Mouse (Mus musculus) frontal cortex, postnatal 25 days (tissue): ENCODE data around the gene Borcs6.
"Not testable (repeated sequence)": the region's sequence is repeated elsewhere in the genome, so short reads cannot be mapped to it uniquely, and the experiment has no call there.

ENCODE experiments used
- DNase-seq, 2 experiments: peaks; one replicate each; pipeline ENCODE4 v3.0.0; 2022; ENCODE audit warnings: low spot score in 2 of 2

The Borcs6 gene

GRCm38 (mm10) chr11:69088856-69089615 is 29.5 kb downstream of the Borcs6 start:
- DNase-seq: no peak

DNA sequence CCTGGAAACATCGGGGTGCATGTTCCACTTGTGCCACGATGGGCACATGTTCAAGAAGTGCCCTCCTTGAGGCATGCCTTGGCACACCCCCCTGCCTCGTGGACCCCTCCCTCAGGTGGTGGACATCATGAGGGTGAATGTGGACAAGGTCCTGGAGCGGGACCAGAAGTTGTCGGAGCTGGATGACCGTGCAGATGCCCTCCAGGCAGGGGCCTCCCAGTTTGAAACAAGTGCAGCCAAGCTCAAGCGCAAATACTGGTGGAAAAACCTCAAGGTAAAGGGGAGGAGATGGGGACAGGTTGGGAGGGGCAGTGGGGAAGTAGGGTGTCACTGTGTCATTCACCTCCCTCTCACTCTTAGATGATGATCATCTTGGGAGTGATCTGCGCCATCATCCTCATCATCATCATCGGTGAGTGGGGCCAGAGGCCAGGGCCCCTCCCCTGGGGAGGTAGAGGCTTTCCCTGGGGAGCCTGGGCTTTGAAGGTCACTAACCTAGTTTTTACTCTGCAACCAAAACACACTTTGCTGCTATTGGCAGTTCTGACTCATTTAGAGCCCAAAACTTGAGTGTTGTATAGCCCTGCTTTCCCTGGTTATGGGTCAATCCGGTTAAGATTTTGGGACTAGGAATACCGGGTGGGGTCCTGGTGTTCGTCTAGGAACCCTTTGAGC is 30.2 kb downstream of the Borcs6 start:
- DNase-seq: no peak

- no peak for DNase-seq
These were observed 30.9 kb downstream of the Borcs6 start for GRCm38 (mm10) chr11:69090367-69090766.

DNA sequence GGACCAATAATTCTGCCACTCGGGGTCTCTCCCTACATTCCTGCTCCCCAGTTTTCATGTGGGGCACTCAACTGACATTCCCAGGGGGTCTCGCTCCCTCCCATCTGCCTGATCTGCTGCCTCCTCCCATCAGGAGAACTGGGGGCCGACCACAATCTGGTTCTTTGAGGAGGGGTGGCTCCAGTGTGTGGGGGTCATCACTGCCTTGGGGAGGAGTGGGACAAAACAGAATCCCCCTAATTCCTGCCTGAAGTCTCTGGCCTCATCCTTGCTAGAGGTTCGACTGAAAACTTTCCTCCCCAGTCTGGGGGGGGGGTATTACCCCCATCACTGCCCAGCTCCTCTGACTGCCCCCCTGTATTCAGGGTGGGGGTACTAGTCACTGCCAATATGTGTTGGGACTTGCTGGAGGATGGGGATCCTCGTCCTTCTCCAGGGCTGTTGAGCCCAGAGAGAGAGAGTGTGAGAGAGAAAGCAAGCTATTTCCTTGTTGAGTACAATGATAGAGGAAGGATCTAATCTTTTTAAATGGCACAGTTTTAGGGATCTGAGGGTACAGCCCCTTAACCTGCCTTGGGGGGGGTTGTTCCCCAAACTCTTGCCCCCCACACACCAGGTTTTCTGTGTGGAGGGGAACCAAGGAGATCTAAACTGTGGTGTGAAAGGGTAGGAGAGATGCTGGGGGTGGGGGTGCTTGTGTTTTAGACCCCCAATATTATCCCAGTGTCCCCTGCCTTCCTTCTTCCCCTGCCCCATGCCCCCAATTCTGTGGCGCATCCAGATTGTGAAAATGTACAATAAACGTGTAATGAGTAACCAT is 32.3 kb downstream of the Borcs6 start:
- DNase-seq: no peak

DNA sequence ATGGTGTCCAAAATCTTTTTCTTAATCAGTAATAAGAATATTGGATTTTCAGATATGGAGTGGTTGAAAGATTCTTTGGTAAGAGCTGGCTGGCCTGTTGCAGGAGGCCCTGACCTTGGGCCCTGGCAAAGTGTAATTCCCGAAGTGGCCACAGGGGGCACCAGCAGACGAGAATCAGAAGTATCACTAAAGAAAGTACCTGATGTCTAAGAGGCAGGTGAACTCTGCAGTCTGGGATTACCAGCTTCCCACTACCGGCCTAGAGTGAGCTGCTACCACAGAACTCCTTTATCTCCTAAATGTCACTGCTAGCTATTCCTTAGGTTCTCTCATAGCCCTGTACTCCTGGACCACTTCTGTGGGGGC is 32.9 kb downstream of the Borcs6 start:
- peak in 1 of 2 experiments; percentile 76 for DNase-seq

- no peak for DNase-seq
These were observed 33.4 kb downstream of the Borcs6 start for GRCm38 (mm10) chr11:69092871-69093270.

GRCm38 (mm10) chr11:69093856-69094255 is 34.3 kb downstream of the Borcs6 start:
- DNase-seq: not testable (repeated sequence)

- peak; percentile 99 for DNase-seq
These were observed 35.3 kb downstream of the Borcs6 start, which contains the start of gene Per1 for GRCm38 (mm10) chr11:69094697-69095429. Gene Per1 (plus strand): TSS chr11:69095217.

DNA sequence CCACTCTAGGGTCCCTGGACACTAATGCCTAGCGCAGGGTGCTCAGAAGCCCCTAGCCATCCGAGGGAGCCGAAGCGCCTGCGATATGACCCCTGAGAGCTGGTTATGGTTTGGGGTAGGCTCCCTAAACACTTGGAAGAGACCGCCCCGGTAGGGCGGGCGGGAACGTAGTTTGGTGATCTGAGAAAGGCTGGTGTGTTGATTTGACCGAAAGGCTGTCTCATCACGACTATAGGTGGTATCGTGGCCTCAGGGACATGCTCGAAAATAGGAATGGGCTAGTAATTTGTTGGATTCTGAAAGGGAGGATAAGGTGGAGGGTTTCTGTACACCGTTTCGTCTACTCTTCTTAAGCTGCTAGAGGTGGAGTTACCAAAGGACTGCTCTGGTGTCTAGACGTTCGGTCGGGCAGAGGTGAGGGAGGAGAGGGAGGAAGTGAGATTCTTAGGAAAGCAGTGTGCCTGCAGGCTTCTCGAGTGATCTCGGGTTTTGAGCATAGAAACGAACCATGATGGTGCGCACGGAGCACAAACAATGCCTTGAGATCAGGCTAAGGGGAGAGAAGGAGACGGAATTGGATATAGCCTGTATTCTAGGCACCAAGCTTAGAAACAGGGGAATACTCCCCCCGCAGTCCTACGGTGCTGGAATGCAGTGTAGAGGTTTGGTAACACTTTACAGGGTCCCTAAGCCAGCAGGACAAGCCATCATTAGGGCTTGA is 36.2 kb downstream of the Borcs6 start:
- DNase-seq: no peak

DNA sequence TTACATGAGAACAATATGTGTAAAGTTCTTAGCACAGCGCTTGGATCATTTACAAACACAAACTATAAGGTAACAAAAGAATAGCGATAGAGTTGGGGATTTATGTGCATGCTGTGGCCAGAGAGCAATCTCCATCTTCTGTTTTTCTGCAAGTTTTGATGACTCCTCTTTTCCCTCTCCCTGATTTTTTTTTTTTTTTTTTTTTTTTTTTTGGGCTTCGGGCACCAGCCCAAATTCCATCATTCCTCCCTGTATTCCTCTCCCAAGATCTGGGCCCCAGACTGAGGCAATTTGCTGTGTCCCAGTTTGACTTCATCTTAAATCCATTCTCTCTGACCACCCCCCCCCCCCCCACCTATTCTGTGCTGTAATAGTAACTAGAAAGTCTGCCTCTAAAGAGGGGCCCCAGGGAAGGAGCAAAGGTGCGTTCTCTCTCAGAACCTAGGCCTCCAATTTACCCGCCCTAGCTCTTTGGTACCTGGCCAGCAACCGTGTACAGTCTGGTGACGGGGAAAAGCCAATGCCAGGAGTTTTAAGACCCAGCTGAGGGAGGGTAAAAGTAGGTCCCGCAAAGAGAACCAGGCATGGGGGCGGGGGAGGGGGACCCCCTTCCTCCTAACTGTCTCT is 37.0 kb downstream of the Borcs6 start:
- DNase-seq: no peak

- peak; percentile 87 to 97 for DNase-seq
These were observed 37.7 kb downstream of the Borcs6 start for GRCm38 (mm10) chr11:69096987-69097900.

DNA sequence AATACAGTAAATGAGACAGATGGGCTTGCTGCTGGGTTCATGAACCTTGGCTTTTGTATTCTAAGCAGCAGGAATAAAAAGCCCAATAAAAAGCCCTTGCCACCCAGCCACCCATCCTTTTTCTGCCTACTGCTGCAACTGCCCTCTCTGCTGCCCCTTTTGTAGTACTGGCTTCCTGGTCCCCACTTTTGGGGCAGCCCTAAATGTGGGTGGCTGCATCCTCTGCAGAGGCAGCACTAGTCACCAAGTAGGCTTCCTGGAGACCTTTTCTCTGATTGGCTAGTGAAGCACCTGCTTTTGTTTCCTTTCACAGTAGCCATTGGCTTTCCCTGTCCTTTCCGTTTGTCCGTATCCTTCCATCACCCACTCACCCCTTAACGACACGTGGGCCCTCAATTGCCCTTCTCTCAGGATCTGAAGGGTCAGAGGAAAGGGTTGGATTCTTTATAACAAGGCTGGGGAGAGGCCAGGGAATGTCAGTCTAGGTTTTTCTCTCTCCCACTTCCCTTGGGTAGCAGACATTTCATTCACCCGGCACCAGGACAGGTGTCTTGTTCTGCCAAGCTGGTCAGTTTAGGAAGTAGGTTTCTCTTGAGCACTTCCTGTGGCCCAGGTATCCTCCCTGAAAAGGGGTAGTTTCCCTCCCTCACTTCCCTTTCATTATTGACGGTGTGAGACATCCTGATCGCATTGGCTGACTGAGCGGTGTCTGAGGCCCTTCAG is 38.7 kb downstream of the Borcs6 start:
- no peak for DNase-seq

DNA sequence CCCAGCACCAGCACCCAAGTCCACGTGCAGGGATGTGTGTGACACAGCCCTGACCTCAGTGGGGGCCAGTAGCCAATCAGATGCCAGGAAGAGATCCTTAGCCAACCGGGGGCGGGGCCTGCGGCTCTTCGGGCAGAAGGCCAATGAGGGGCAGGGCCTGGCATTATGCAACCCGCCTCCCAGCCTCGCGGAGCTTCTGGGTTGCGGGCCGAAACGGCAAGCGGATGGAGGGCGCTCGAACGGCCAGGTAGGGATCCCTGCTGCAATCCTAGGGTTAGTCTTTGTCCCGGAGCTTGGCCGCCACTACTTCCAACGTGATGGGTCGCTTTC is 39.2 kb downstream of the Borcs6 start:
- DNase-seq: peak; percentile 87 to 95

GRCm38 (mm10) chr11:69099177-69099914 is 39.8 kb downstream of the Borcs6 start:
- no peak for DNase-seq

GRCm38 (mm10) chr11:69099915-69100345 is 40.4 kb downstream of the Borcs6 start:
- peak; percentile 72 to 88 for DNase-seq

GRCm38 (mm10) chr11:69100639-69101360 is 41.3 kb downstream of the Borcs6 start:
- no peak for DNase-seq

- no peak for DNase-seq
These were observed 42.3 kb downstream of the Borcs6 start for GRCm38 (mm10) chr11:69101604-69102402.
